Mouse (Mus musculus): ENCODE results near the gene Med18. TPM values are rescaled to one million over a fixed set of nuclear protein-coding genes. Genes with fewer than 3 reads are reported as not detected.

The Med18 gene
- polyA plus RNA-seq, 1 experiment from 2014 or later, result 13.0 TPM

- Histone ChIP-seq H3K4me3 (ENCODE audit: control insufficient read depth in 1 of 2, insufficient read depth in 1 of 2, low read depth in 1 of 2, low read length in 2 of 2) (no peak overlapping the region), H3K27ac (replicated peaks in 1 of 2; ENCODE audit: control insufficient read depth in 1 of 2, insufficient read depth in 1 of 2, low read depth in 2 of 2, low read length in 2 of 2) (no peak overlapping the region), H3K36me3 (ENCODE audit: control insufficient read depth, insufficient read depth, low read length) (peaks cover 55% of the 10 kb centered on the region), H3K27me3 (ENCODE audit: control insufficient read depth, insufficient read depth, low read length) (no peaks in the 10 kb centered on the region), H3K4me2 (ENCODE audit: low read length) (no peak overlapping the region), H3K9me3 (ENCODE audit: control insufficient read depth, low read length) (no peaks in the 10 kb centered on the region), H3K9ac (ENCODE audit: low read length) (no peak overlapping the region), H3K4me1 (ENCODE audit: control insufficient read depth in 2 of 2, insufficient read depth in 2 of 2, low read length in 2 of 2) (peaks cover 4 to 12% of the 10 kb centered on the region in 2 experiments)
- 88% methylated on average over 8 of the region's 8 CpGs for WGBS
- ATAC-seq (ENCODE audit: insufficient number of reproducible peaks, insufficient read depth, low FRiP score, low read depth), result no peak
These were observed 3.5 kb downstream of the Med18 start for GRCm38 (mm10) chr4:132460225-132460624.

- Histone ChIP-seq H3K4me3 (ENCODE audit: control insufficient read depth in 1 of 2, insufficient read depth in 1 of 2, low read depth in 1 of 2, low read length in 2 of 2) (no peak overlapping the region), H3K36me3 (ENCODE audit: control insufficient read depth, insufficient read depth, low read length) (peaks cover 38% of the 10 kb centered on the region), H3K27me3 (ENCODE audit: control insufficient read depth, insufficient read depth, low read length) (no peaks in the 10 kb centered on the region), H3K4me1 (ENCODE audit: control insufficient read depth in 2 of 2, insufficient read depth in 2 of 2, low read length in 2 of 2) (no peaks in the 10 kb centered on the region), H3K4me2 (ENCODE audit: low read length) (no peak overlapping the region), H3K9me3 (ENCODE audit: control insufficient read depth, low read length) (no peaks in the 10 kb centered on the region), H3K9ac (ENCODE audit: low read length) (no peak overlapping the region), H3K27ac (replicated peaks in 1 of 2; ENCODE audit: control insufficient read depth in 1 of 2, insufficient read depth in 1 of 2, low read depth in 2 of 2, low read length in 2 of 2) (no peak overlapping the region)
- WGBS, result 91% methylated on average over 6 of the region's 6 CpGs
- ATAC-seq (ENCODE audit: insufficient number of reproducible peaks, insufficient read depth, low FRiP score, low read depth), result no peak
These were observed 8.2 kb downstream of the Med18 start for GRCm38 (mm10) chr4:132455561-132455960.

GRCm38 (mm10) chr4:132455146-132455545 lies 8.6 kb downstream of the Med18 start:
- H3K4me2 ChIP-seq (ENCODE audit: low read length), result no peak overlapping the region
- no peak overlapping the region for H3K27ac ChIP-seq (replicated peaks in 1 of 2; ENCODE audit: control insufficient read depth in 1 of 2, insufficient read depth in 1 of 2, low read depth in 2 of 2, low read length in 2 of 2)
- whole genome bisulfite sequencing, result 81% methylated on average over 3 of the region's 3 CpGs
- H3K4me1 ChIP-seq (ENCODE audit: control insufficient read depth in 2 of 2, insufficient read depth in 2 of 2, low read length in 2 of 2), result no peaks in the 10 kb centered on the region
- H3K4me3 ChIP-seq (ENCODE audit: control insufficient read depth in 1 of 2, insufficient read depth in 1 of 2, low read depth in 1 of 2, low read length in 2 of 2), result no peak overlapping the region
- no peaks in the 10 kb centered on the region for H3K27me3 ChIP-seq (ENCODE audit: control insufficient read depth, insufficient read depth, low read length)
- peaks cover 34% of the 10 kb centered on the region for H3K36me3 ChIP-seq (ENCODE audit: control insufficient read depth, insufficient read depth, low read length)
- H3K9me3 ChIP-seq (ENCODE audit: control insufficient read depth, low read length), result no peaks in the 10 kb centered on the region
- ATAC-seq (ENCODE audit: insufficient number of reproducible peaks, insufficient read depth, low FRiP score, low read depth), result no peak
- H3K9ac ChIP-seq (ENCODE audit: low read length), result no peak overlapping the region

GRCm38 (mm10) chr4:132454216-132454615 lies 9.5 kb downstream of the Med18 start:
- H3K27me3 ChIP-seq (ENCODE audit: control insufficient read depth, insufficient read depth, low read length), result no peaks in the 10 kb centered on the region
- no peak overlapping the region for H3K4me3 ChIP-seq (ENCODE audit: control insufficient read depth in 1 of 2, insufficient read depth in 1 of 2, low read depth in 1 of 2, low read length in 2 of 2)
- no peak overlapping the region for H3K27ac ChIP-seq (replicated peaks in 1 of 2; ENCODE audit: control insufficient read depth in 1 of 2, insufficient read depth in 1 of 2, low read depth in 2 of 2, low read length in 2 of 2)
- no peak overlapping the region for H3K9ac ChIP-seq (ENCODE audit: low read length)
- WGBS, result 62% methylated on average over 4 of the region's 6 CpGs
- no peaks in the 10 kb centered on the region for H3K4me1 ChIP-seq (ENCODE audit: control insufficient read depth in 2 of 2, insufficient read depth in 2 of 2, low read length in 2 of 2)
- no peaks in the 10 kb centered on the region for H3K9me3 ChIP-seq (ENCODE audit: control insufficient read depth, low read length)
- no peak overlapping the region for H3K4me2 ChIP-seq (ENCODE audit: low read length)
- H3K36me3 ChIP-seq (ENCODE audit: control insufficient read depth, insufficient read depth, low read length), result peaks cover 25% of the 10 kb centered on the region
- no peak for ATAC-seq (ENCODE audit: insufficient number of reproducible peaks, insufficient read depth, low FRiP score, low read depth)

- WGBS, result 76% methylated on average over 3 of the region's 3 CpGs
- Histone ChIP-seq H3K36me3 (ENCODE audit: control insufficient read depth, insufficient read depth, low read length) (no peaks in the 10 kb centered on the region), H3K9me3 (ENCODE audit: control insufficient read depth, low read length) (no peaks in the 10 kb centered on the region), H3K4me1 (ENCODE audit: control insufficient read depth in 2 of 2, insufficient read depth in 2 of 2, low read length in 2 of 2) (no peaks in the 10 kb centered on the region), H3K27me3 (ENCODE audit: control insufficient read depth, insufficient read depth, low read length) (no peaks in the 10 kb centered on the region), H3K4me2 (ENCODE audit: low read length) (no peak overlapping the region), H3K9ac (ENCODE audit: low read length) (no peak overlapping the region), H3K4me3 (ENCODE audit: control insufficient read depth in 1 of 2, insufficient read depth in 1 of 2, low read depth in 1 of 2, low read length in 2 of 2) (no peak overlapping the region), H3K27ac (replicated peaks in 1 of 2; ENCODE audit: control insufficient read depth in 1 of 2, insufficient read depth in 1 of 2, low read depth in 2 of 2, low read length in 2 of 2) (no peak overlapping the region)
- ATAC-seq (ENCODE audit: insufficient number of reproducible peaks, insufficient read depth, low FRiP score, low read depth), result no peak
These were observed 13.9 kb downstream of the Med18 start for GRCm38 (mm10) chr4:132449778-132450177.

- 70% methylated on average over 12 of the region's 12 CpGs for WGBS
- no peaks in the 10 kb centered on the region for H3K36me3 ChIP-seq (ENCODE audit: control insufficient read depth, insufficient read depth, low read length)
- H3K27ac ChIP-seq (replicated peaks in 1 of 2; ENCODE audit: control insufficient read depth in 1 of 2, insufficient read depth in 1 of 2, low read depth in 2 of 2, low read length in 2 of 2), result no peak overlapping the region
- no peaks in the 10 kb centered on the region for H3K27me3 ChIP-seq (ENCODE audit: control insufficient read depth, insufficient read depth, low read length)
- no peak overlapping the region for H3K4me2 ChIP-seq (ENCODE audit: low read length)
- H3K9ac ChIP-seq (ENCODE audit: low read length), result no peak overlapping the region
- no peak overlapping the region for H3K4me3 ChIP-seq (ENCODE audit: control insufficient read depth in 1 of 2, insufficient read depth in 1 of 2, low read depth in 1 of 2, low read length in 2 of 2)
- peaks cover 7% of the 10 kb centered on the region for H3K9me3 ChIP-seq (ENCODE audit: control insufficient read depth, low read length)
- ATAC-seq (ENCODE audit: insufficient number of reproducible peaks, insufficient read depth, low FRiP score, low read depth), result no peak
- no peaks in the 10 kb centered on the region for H3K4me1 ChIP-seq (ENCODE audit: control insufficient read depth in 2 of 2, insufficient read depth in 2 of 2, low read length in 2 of 2)
These were observed 17.6 kb downstream of the Med18 start for GRCm38 (mm10) chr4:132446105-132446504.

- Histone ChIP-seq H3K27me3 (ENCODE audit: control insufficient read depth, insufficient read depth, low read length) (no peaks in the 10 kb centered on the region), H3K36me3 (ENCODE audit: control insufficient read depth, insufficient read depth, low read length) (no peaks in the 10 kb centered on the region), H3K9ac (ENCODE audit: low read length) (no peak overlapping the region), H3K4me2 (ENCODE audit: low read length) (no peak overlapping the region), H3K27ac (replicated peaks in 1 of 2; ENCODE audit: control insufficient read depth in 1 of 2, insufficient read depth in 1 of 2, low read depth in 2 of 2, low read length in 2 of 2) (no peak overlapping the region), H3K4me1 (ENCODE audit: control insufficient read depth in 2 of 2, insufficient read depth in 2 of 2, low read length in 2 of 2) (no peaks in the 10 kb centered on the region), H3K9me3 (ENCODE audit: control insufficient read depth, low read length) (peaks cover 7% of the 10 kb centered on the region), H3K4me3 (ENCODE audit: control insufficient read depth in 1 of 2, insufficient read depth in 1 of 2, low read depth in 1 of 2, low read length in 2 of 2) (no peak overlapping the region)
- no peak for ATAC-seq (ENCODE audit: insufficient number of reproducible peaks, insufficient read depth, low FRiP score, low read depth)
- 78% methylated on average over 8 of the region's 8 CpGs for WGBS
These were observed 19.2 kb downstream of the Med18 start for GRCm38 (mm10) chr4:132444516-132444915.

- Histone ChIP-seq H3K4me3 (ENCODE audit: control insufficient read depth in 1 of 2, insufficient read depth in 1 of 2, low read depth in 1 of 2, low read length in 2 of 2) (no peak overlapping the region), H3K4me1 (ENCODE audit: control insufficient read depth in 2 of 2, insufficient read depth in 2 of 2, low read length in 2 of 2) (peaks cover 0 to 4% of the 10 kb centered on the region in 2 experiments; a peak in 2 of 4 replicates), H3K27me3 (ENCODE audit: control insufficient read depth, insufficient read depth, low read length) (no peaks in the 10 kb centered on the region), H3K36me3 (ENCODE audit: control insufficient read depth, insufficient read depth, low read length) (no peaks in the 10 kb centered on the region), H3K9me3 (ENCODE audit: control insufficient read depth, low read length) (peaks cover 2% of the 10 kb centered on the region), H3K9ac (ENCODE audit: low read length) (no peak overlapping the region), H3K4me2 (ENCODE audit: low read length) (no peak overlapping the region), H3K27ac (replicated peaks in 1 of 2; ENCODE audit: control insufficient read depth in 1 of 2, insufficient read depth in 1 of 2, low read depth in 2 of 2, low read length in 2 of 2) (no peak overlapping the region)
- no peak for ATAC-seq (ENCODE audit: insufficient number of reproducible peaks, insufficient read depth, low FRiP score, low read depth)
- 42% methylated on average over 11 of the region's 11 CpGs for WGBS
These were observed 25.9 kb downstream of the Med18 start for GRCm38 (mm10) chr4:132437857-132438256.
